ENCODE assay signal across 14 mouse cellular contexts in the genomic region with DNA sequence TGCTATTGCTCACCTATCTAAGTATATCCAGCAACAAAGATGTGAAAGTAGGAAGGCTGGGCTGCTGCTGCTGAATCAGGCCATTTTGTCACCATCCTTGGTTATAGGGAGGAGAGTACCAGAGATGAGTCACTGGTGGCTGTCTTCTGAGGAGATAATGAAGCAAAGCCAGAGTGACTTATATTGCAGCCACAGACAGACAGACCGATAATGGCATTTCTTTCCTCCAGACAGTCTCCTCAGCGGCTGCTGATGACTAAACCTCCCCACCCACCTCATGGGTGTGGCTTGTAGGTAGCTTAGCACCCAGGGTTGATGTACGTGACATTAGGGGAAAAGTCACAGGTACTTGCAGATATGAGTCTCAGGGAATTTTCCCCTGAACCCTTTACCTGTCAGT.
A peak's percentile ranks its signal among the peaks of the same experiment; 100 is the strongest.
DNase-seq lines count a peak whose midpoint lies in the region; ATAC-seq and TF ChIP-seq lines count a peak whose summit lies in the region.
"Had no signal": no experiment of that assay in that cellular context is flagged by ENCODE, and none has a peak within 500 bp of the region (broad histone marks: within the 10 kb centered on the region; RNA-seq: fewer than 3 reads in every experiment).

No protein-coding gene starts in this region.

- H3ac ChIP-seq in myocyte (ENCODE audit: control insufficient read depth, insufficient read length): no peak overlapping the region

- H3K4me3 ChIP-seq in MEL (ENCODE audit: control insufficient read depth in 1 of 2, insufficient read depth in 1 of 2, low read depth in 2 of 2, low read length in 2 of 2) (no peak overlapping the region), myocyte (no peak overlapping the region)
- H3K4me3 ChIP-seq: embryonic facial prominence, embryonic 12.5 days; hindbrain, embryonic 15.5 days; liver, embryonic 15.5 days; neural tube, embryonic 15.5 days had no signal

- no peak for TF ChIP-seq POLR2A in MEL (IDR thresholded peaks at IDR 0.05; ENCODE audit: control insufficient read depth in 1 of 2, insufficient read depth in 1 of 2, low read depth in 1 of 2, low read length in 2 of 2, poor library complexity in 1 of 2)
- TF ChIP-seq POLR2A in myocyte (IDR thresholded peaks at IDR 0.05; ENCODE audit: insufficient read length, low read depth): no peak

- no peak overlapping the region for H3K9ac ChIP-seq in MEL (ENCODE audit: control insufficient read depth, low read depth, low read length, poor library complexity, severe bottlenecking)
- H3K9ac ChIP-seq: embryonic facial prominence, embryonic 12.5 days; hindbrain, embryonic 15.5 days; liver, embryonic 15.5 days; neural tube, embryonic 15.5 days had no signal

- H3K4me1 ChIP-seq in MEL (ENCODE audit: control insufficient read depth in 1 of 2, insufficient read depth in 2 of 2, low read length in 2 of 2): peaks cover 0 to 7% of the 10 kb centered on the region in 2 experiments; a peak in 2 of 4 replicates
- H3K4me1 ChIP-seq: neural tube, embryonic 15.5 days had no signal

- peaks cover 0 to 3% of the 10 kb centered on the region in 2 experiments; a peak in 2 of 4 replicates for H3K36me3 ChIP-seq in MEL (ENCODE audit: control insufficient read depth in 1 of 2, insufficient read depth in 2 of 2, low read length in 2 of 2)
- H3K36me3 ChIP-seq in myocyte (ENCODE audit: control insufficient read depth, insufficient read depth): no peaks in the 10 kb centered on the region
- H3K36me3 ChIP-seq: embryonic facial prominence, embryonic 12.5 days; hindbrain, embryonic 15.5 days; liver, embryonic 15.5 days; neural tube, embryonic 15.5 days had no signal

- TF ChIP-seq RAD21 in MEL (IDR thresholded peaks at IDR 0.05; ENCODE audit: low read depth, low read length): no peak

- ATAC-seq in inflammation-experienced regulatory T-cells, adult 6 months: peak; percentile 82

- H3K79me2 ChIP-seq in MEL (ENCODE audit: control insufficient read depth, insufficient read depth, low read length, poor library complexity) (no peaks in the 10 kb centered on the region), myocyte (ENCODE audit: control insufficient read depth, insufficient read depth) (no peaks in the 10 kb centered on the region)

- H3K9me3 ChIP-seq in MEL (replicated peaks; ENCODE audit: insufficient read depth, low read length): no peaks in the 10 kb centered on the region
- H3K9me3 ChIP-seq: embryonic facial prominence, embryonic 12.5 days; hindbrain, embryonic 15.5 days; liver, embryonic 15.5 days; neural tube, embryonic 15.5 days had no signal

- H3K27me3 ChIP-seq in MEL (ENCODE audit: control insufficient read depth in 1 of 2, insufficient read depth in 2 of 2, low read length in 2 of 2) (no peaks in the 10 kb centered on the region), myocyte (ENCODE audit: control insufficient read depth, insufficient read depth, insufficient read length) (no peaks in the 10 kb centered on the region)
- H3K27me3 ChIP-seq: embryonic facial prominence, embryonic 12.5 days; hindbrain, embryonic 15.5 days; liver, embryonic 15.5 days; neural tube, embryonic 15.5 days had no signal

- peak; percentile 45 to 64 for TF ChIP-seq EP300 in MEL (IDR thresholded peaks at IDR 0.05; ENCODE audit: low read depth in 1 of 2, low read length in 2 of 2)

- H3K4me2 ChIP-seq in myocyte (ENCODE audit: low read depth): peak overlapping the region; percentile 5
- H3K4me2 ChIP-seq: embryonic facial prominence, embryonic 12.5 days; hindbrain, embryonic 15.5 days; liver, embryonic 15.5 days; neural tube, embryonic 15.5 days had no signal

- no peak for TF ChIP-seq CTCF in MEL (IDR thresholded peaks at IDR 0.05 in 2 of 3, conservative IDR thresholded peaks at IDR 0.05 in 1 of 3; ENCODE audit: control insufficient read depth in 1 of 3, insufficient read depth in 1 of 3, low read depth in 2 of 3, low read length in 3 of 3, poor library complexity in 1 of 3, severe bottlenecking in 1 of 3)

- no peak overlapping the region for H3K27ac ChIP-seq in MEL (ENCODE audit: control insufficient read depth, low read depth, low read length)
- H3K27ac ChIP-seq: embryonic facial prominence, embryonic 12.5 days; hindbrain, embryonic 15.5 days; liver, embryonic 15.5 days; neural tube, embryonic 15.5 days had no signal

- DNase-seq in adrenal gland, adult (ENCODE audit: inconsistent age in 2 of 2, low spot score in 1 of 2): peak; percentile 25 to 62
- no peak for DNase-seq in adrenal gland, postnatal 10 days
- DNase-seq in MEL (ENCODE audit: low read depth, low spot score): peak; percentile 74
- no peak for DNase-seq in lung, postnatal 14 days
- DNase-seq in heart, adult 18-20 months: no peak
- DNase-seq in cerebellum, adult 18-20 months: no peak
- DNase-seq: adrenal gland, adult 8-10 months; retina, postnatal 1 day had no signal

TF ChIP-seq in MEL, 35 proteins besides CTCF, POLR2A, EP300 and RAD21:
- TF ChIP-seq TAL1 (IDR thresholded peaks at IDR 0.05; ENCODE audit: low read length) (peak; percentile 19; the same call in 1 of the 2 replicates), JUND (IDR thresholded peaks at IDR 0.05; ENCODE audit: low read depth, low read length) (0 out of 2 replicates have a peak, but pooled peaks have one; percentile 73), SIN3A (IDR thresholded peaks at IDR 0.05; ENCODE audit: low read length) (no peak), KAT2A (conservative IDR thresholded peaks at IDR 0.05; ENCODE audit: low read depth, low read length) (no peak), ETS1 (IDR thresholded peaks at IDR 0.05; ENCODE audit: low read depth, low read length) (peak; percentile 59; the same call in 1 of the 2 replicates), TCF12 (IDR thresholded peaks at IDR 0.05; ENCODE audit: low read depth, low read length) (0 out of 2 replicates have a peak, but pooled peaks have one; percentile 16), GATA1 (IDR thresholded peaks at IDR 0.05; ENCODE audit: low read depth, low read length) (peak; percentile 71), POLR2AphosphoS2 (IDR thresholded peaks at IDR 0.05; ENCODE audit: low read length) (no peak), RCOR1 (IDR thresholded peaks at IDR 0.05; ENCODE audit: low read depth, low read length) (0 out of 2 replicates have a peak, but pooled peaks have one; percentile 35), POLR2AphosphoS5 (IDR thresholded peaks at IDR 0.05; ENCODE audit: borderline replicate concordance, low read depth, low read length) (no peak)

TF ChIP-seq in myocyte, 11 proteins besides CTCF, POLR2A, EP300 and RAD21:
- TF ChIP-seq USF1 (IDR thresholded peaks at IDR 0.05; ENCODE audit: low read depth) (no peak), CEBPB (IDR thresholded peaks at IDR 0.05; ENCODE audit: insufficient read depth, poor library complexity, severe bottlenecking) (no peak), MYOD1 (IDR thresholded peaks at IDR 0.05; ENCODE audit: control insufficient read depth in 1 of 3, insufficient read length in 2 of 3, low read depth in 2 of 3) (no peak), MAX (IDR thresholded peaks at IDR 0.05; ENCODE audit: low read depth) (no peak), TCF12 (IDR thresholded peaks at IDR 0.05; ENCODE audit: insufficient read depth, poor library complexity, severe bottlenecking) (no peak), TCF3 (IDR thresholded peaks at IDR 0.05; ENCODE audit: insufficient read length, low read depth) (no peak), E2F4 (IDR thresholded peaks at IDR 0.05; ENCODE audit: insufficient read depth) (no peak), REST (IDR thresholded peaks at IDR 0.05; ENCODE audit: insufficient read depth, insufficient read length) (no peak), MYOG (IDR thresholded peaks at IDR 0.05; ENCODE audit: control insufficient read depth in 1 of 3, insufficient read depth in 1 of 3, insufficient read length in 2 of 3, low read depth in 2 of 3) (no peak), SRF (IDR thresholded peaks at IDR 0.05; ENCODE audit: control insufficient read depth, insufficient read length, low read depth) (no peak), POLR2AphosphoS2 (IDR thresholded peaks at IDR 0.05; ENCODE audit: insufficient read length, low read depth) (no peak)
TF ChIP-seq in myocyte: peak in this region for 0.

Comparison
In these comparisons a context has a peak if more than half of its experiments do, and no peak if none do; other contexts are left out.
1. DNase-seq: peak in adrenal gland, adult (2 of 2) and MEL (single experiment); none in adrenal gland, postnatal 10 days (single experiment), lung, postnatal 14 days (single experiment), heart, adult 18-20 months (0 of 2) and cerebellum, adult 18-20 months (0 of 2).